Mouse (Mus musculus) megakaryocyte, embryonic 14.5 days (primary cell): ENCODE data around the gene Polr3g.

ENCODE experiments used
- FLI1 ChIP-seq: IDR thresholded peaks from 2 replicates; pipeline ENCODE4 v1.6.1; 2012; ENCODE audit warnings: low read length, inconsistent platforms, mixed read lengths
- GATA1 ChIP-seq: IDR thresholded peaks from 3 replicates; pipeline ENCODE4 v1.6.1; 2012; ENCODE audit warnings: mixed read lengths, low read length, inconsistent platforms, borderline replicate concordance

DNA sequence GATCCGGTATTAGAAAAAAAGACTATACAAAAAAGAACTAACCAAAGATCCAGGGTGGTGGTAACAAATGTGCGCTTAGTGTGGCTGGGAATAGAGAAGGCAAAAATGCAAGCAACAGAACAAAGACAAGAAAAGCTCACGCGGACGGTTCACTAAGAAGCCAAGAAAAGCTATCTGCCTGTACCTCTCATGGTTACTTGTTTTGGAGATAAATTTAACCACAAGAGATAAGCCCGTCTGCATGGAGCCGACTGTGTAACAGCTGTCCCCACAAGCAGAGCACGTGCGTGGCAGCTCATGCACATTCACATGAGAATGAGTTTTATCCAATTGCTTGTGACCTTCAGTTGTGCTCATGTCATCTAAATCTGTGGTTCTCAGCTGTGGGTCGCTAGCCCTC lies 20.3 kb downstream of the Polr3g start:
- TF ChIP-seq FLI1 (no peak), GATA1 (no peak)
